Mouse (Mus musculus): ENCODE results near the gene Dus4l.

GRCm38 (mm10) chr12:31594296-31594695 is 60.3 kb downstream of the Dus4l start:
- TF ChIP-seq NANOG (IDR thresholded peaks at IDR 0.05; ENCODE audit: borderline replicate concordance, low read length) = no peak
- no peak for TF ChIP-seq CTCF (conservative IDR thresholded peaks at IDR 0.05; ENCODE audit: low read length)
- TF ChIP-seq POU5F1 (IDR thresholded peaks at IDR 0.05; ENCODE audit: borderline replicate concordance, low read length) = no peak
